Mouse (Mus musculus) forebrain, embryonic 12.5 days (tissue): ENCODE measurements around the gene Cldn9. TPM values are rescaled to one million over a fixed set of nuclear protein-coding genes. Genes with fewer than 3 reads are reported as not detected.

Source experiments
- ATAC-seq: fragments of 200-750 bp; cut with Nextera tagmentation; 2 replicates; pipeline ENCODE4 v1.8.0; 2017; ENCODE audit warnings: moderate TSS enrichment; ENCODE audit not compliant: low FRiP score
- H3K27ac ChIP-seq: fragments of 300-500 bp; sonication (generic); 2 replicates; pipeline ENCODE4 v1.5.1; 2016; ENCODE audit warnings: mild to moderate bottlenecking
- H3K27me3 ChIP-seq: fragments of 300-500 bp; sonication (generic); 2 replicates; pipeline ENCODE4 v1.6.1; 2016; ENCODE audit warnings: mild to moderate bottlenecking
- H3K36me3 ChIP-seq: fragments of 300-500 bp; sonication (generic); replicated peaks from 2 replicates; pipeline ENCODE4 v1.6.1; 2016; ENCODE audit warnings: mild to moderate bottlenecking
- H3K4me1 ChIP-seq: fragments of 300-500 bp; sonication (generic); 2 replicates; pipeline ENCODE4 v1.6.1; 2016
- H3K4me2 ChIP-seq: fragments of 300-500 bp; sonication (generic); 2 replicates; pipeline ENCODE4 v1.6.1; 2016; ENCODE audit warnings: mild to moderate bottlenecking, moderate library complexity
- H3K4me3 ChIP-seq: fragments of 300-500 bp; sonication (generic); replicated peaks from 2 replicates; pipeline ENCODE4 v1.5.1; 2016; ENCODE audit warnings: mild to moderate bottlenecking
- H3K9ac ChIP-seq: fragments of 300-500 bp; sonication (generic); 2 replicates; pipeline ENCODE4 v1.6.1; 2016; ENCODE audit warnings: mild to moderate bottlenecking
- H3K9me3 ChIP-seq: fragments of 300-500 bp; sonication (generic); 2 replicates; pipeline ENCODE4 v1.6.1; 2016
- WGBS: fragments of 180-500 bp; shearing (Covaris S2); methylation state at CpG from one replicate; pipeline ENCODE4 v1.1.7; 2016; 5-methylcytosine and 5-hydroxymethylcytosine counted together
- polyA plus RNA-seq: library from polyadenylated mRNA; unstranded; fragments of >200 nt; fragmentation: Nextera tagmentation; extraction: Ambion mirVana; gene quantifications from 2 replicates; pipeline ENCODE4 v1.2.1, GENCODE M21; 2016

Cldn9 gene
- polyA plus RNA-seq, 1 experiment from 2014 or later, result 6.3 TPM

DNA sequence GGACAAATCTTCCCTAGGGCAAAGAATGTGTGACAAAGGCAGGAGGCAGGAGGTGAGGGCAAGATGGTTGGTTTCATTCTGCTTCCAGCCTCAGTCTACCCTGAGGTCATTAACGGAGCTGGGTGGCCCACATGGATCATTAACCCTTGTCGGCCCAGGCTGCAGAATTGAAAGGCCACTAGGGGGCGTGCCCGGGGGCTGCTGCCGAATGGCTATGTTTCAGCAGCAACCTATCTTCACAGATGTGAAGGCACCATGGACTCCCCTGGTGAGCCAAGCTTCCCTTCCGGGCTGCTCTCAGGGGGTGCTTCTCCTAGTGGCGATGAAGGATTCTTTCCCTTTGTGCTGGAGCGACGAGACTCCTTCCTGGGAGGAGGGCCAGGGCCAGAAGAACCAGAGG, 22.3 kb downstream of the Cldn9 start:
- Histone ChIP-seq H3K4me1 (peaks cover 2% of the 10 kb centered on the region; the same call in 1 of the 2 replicates), H3K4me3 (no peak overlapping the region), H3K9ac (no peak overlapping the region), H3K27ac (no peak overlapping the region), H3K9me3 (no peaks in the 10 kb centered on the region), H3K4me2 (no peak overlapping the region), H3K36me3 (peaks cover 4% of the 10 kb centered on the region), H3K27me3 (peaks cover 57% of the 10 kb centered on the region)
- WGBS, result 2% methylated on average over 9 of the region's 9 CpGs
- no peak for ATAC-seq

DNA sequence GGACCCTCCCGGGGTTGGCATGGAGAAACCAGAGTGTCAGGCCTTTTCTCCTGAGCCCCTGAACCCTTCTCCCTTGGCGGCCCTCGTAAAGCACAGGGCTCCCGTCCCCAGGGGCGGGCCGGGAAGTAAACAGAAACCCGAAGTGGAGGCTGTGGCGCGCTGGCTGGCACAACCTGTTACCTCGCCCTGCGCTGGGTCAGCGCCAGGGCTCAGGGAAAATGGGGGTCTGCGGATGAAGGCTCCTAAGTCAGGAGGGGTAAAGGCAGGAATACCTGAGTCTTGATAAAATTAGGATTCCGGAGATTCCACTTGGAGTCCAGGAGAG, 23.0 kb downstream of the Cldn9 start:
- Histone ChIP-seq H3K27me3 (peaks cover 57% of the 10 kb centered on the region), H3K4me1 (peaks cover 2% of the 10 kb centered on the region; the same call in 1 of the 2 replicates), H3K27ac (no peak overlapping the region), H3K9me3 (no peaks in the 10 kb centered on the region), H3K4me2 (peak overlapping the region; percentile 13; the same call in 1 of the 2 replicates), H3K4me3 (0 out of 2 replicates have a peak overlapping the region, but pooled peaks have one; percentile 8), H3K9ac (no peak overlapping the region), H3K36me3 (no peaks in the 10 kb centered on the region)
- WGBS, result 3% methylated on average over 14 of the region's 14 CpGs
- no peak for ATAC-seq

DNA sequence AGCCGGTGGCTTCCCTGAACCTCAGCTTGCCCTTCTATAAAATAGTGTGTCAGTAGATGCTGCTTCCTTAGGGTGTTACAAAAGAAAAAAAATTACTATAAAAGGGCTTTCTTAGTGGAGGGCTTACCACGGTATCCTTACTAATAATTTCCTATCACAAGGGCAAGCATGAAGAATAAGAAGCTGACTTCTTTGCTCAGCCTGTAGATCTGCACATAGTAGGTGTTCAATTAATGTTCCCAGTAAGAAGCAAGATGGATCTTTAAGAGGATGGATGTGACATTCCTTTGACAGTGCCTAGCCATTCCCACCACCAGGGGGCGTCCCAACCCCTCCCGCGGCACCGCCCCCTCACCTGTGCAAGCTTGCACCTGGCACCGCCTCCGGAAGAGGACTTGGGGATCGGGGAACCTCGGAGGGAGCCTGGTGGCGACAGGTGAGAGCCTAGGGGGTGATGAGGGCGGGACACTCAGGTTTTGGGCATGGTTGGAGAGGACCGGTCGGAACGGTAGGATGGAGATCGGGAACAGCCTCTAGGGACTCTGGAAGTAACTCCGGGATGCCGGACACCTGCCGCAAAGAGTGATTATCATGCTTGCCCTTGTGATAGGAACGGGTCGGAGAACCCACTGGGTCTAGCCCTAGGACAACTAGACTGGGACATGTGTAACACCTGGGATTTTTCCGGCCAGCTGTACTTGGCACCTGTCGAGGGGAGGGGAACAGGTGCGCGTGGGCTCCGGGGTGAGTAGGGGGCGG, 23.5 kb downstream of the Cldn9 start, which contains the start of gene Bicdl2:
TSS of gene Bicdl2 (plus strand) at position 390 of the 759 bp plus-strand sequence.
- ATAC-seq, result no peak
- 7% methylated on average over 27 of the region's 27 CpGs for WGBS
- Histone ChIP-seq H3K9ac (no peak within 1 kb of the TSS), H3K36me3 (no peaks in the 10 kb centered on the region), H3K4me3 (0 out of 2 replicates have a peak within 1 kb of the TSS, but pooled peaks have one; percentile 8), H3K27ac (no peak within 1 kb of the TSS), H3K4me1 (peaks cover 2% of the 10 kb centered on the region; the same call in 1 of the 2 replicates), H3K27me3 (peaks cover 57% of the 10 kb centered on the region), H3K9me3 (no peaks in the 10 kb centered on the region), H3K4me2 (peak within 1 kb of the TSS; percentile 13; the same call in 1 of the 2 replicates)

DNA sequence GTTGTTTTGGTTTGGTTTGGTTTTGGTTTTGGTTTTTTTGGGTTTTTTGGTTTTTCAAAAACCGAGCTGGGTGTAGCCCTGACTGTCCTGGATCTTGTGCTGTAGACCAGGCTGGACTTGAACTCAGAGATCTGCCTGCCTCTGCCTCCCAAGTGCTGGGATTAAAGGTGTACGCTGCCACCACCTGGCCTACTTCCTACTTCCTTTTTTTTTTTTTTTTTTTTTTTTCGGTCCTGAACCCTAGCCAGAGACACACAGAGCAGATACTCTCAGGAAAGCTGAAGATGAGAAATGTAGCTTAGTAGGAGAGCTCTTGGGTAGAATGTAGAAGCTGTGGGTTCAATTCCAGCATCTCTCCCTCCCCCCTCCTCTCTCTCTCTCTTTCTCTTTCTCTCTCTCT, 25.4 kb downstream of the Cldn9 start:
- no peak overlapping the region for H3K27ac ChIP-seq
- no peak for ATAC-seq
- H3K4me3 ChIP-seq, result no peak overlapping the region
- no peak overlapping the region for H3K9ac ChIP-seq
- peaks cover 58% of the 10 kb centered on the region for H3K27me3 ChIP-seq
- H3K36me3 ChIP-seq, result no peaks in the 10 kb centered on the region
- no peak overlapping the region for H3K4me2 ChIP-seq
- 64% methylated on average over 3 of the region's 3 CpGs for WGBS
- H3K4me1 ChIP-seq, result peaks cover 2% of the 10 kb centered on the region; the same call in 1 of the 2 replicates
- H3K9me3 ChIP-seq, result no peaks in the 10 kb centered on the region

DNA sequence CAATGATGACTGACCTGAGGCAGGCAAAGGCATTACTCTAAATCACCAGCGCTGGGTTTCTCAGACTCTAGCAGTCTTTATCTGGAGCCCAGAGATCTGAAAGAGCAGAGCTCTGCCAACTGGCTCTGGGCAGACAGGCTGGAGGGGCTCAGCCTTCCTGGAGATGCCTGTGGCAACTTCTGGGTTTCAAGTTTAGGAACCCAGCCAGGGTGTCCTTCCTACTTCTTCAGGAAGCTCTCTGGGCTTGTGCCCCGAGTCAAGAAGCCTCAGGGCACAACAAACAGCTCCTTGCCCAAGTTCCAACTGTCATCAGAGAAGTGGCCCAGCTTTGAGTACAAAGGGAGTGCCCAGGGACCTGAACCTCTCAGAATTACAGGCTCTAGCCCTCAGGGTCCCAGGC, 29.4 kb downstream of the Cldn9 start:
- WGBS, result 72% methylated on average over 2 of the region's 2 CpGs
- no peak for ATAC-seq
- Histone ChIP-seq H3K36me3 (no peaks in the 10 kb centered on the region), H3K4me2 (no peak overlapping the region), H3K4me1 (no peaks in the 10 kb centered on the region), H3K9me3 (no peaks in the 10 kb centered on the region), H3K9ac (no peak overlapping the region), H3K27me3 (peaks cover 21% of the 10 kb centered on the region), H3K27ac (no peak overlapping the region), H3K4me3 (no peak overlapping the region)

DNA sequence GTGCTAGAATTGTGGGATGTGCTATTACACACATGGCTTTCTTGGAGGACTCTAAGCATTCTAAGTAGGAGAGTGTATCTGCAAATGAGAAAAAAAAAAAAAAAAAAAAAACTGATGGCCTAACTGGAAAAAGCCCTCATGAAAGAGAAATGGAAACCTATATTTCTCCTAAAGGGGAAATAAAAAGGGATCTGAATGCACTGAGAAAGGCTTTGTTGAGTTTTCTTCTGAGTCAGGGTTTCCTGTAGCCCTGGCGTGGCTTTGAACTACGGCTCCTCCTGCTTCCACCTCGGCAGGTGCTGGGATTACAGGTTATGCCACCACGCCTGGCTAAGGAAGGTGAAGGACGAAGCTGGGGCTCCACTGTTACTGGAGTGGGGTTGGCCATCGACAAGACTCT, 29.8 kb downstream of the Cldn9 start:
- H3K27ac ChIP-seq, result no peak overlapping the region
- 70% methylated on average over 6 of the region's 6 CpGs for WGBS
- H3K4me2 ChIP-seq, result no peak overlapping the region
- H3K36me3 ChIP-seq, result no peaks in the 10 kb centered on the region
- peaks cover 17% of the 10 kb centered on the region for H3K27me3 ChIP-seq
- no peak overlapping the region for H3K4me3 ChIP-seq
- no peaks in the 10 kb centered on the region for H3K9me3 ChIP-seq
- no peaks in the 10 kb centered on the region for H3K4me1 ChIP-seq
- H3K9ac ChIP-seq, result no peak overlapping the region
- no peak for ATAC-seq

DNA sequence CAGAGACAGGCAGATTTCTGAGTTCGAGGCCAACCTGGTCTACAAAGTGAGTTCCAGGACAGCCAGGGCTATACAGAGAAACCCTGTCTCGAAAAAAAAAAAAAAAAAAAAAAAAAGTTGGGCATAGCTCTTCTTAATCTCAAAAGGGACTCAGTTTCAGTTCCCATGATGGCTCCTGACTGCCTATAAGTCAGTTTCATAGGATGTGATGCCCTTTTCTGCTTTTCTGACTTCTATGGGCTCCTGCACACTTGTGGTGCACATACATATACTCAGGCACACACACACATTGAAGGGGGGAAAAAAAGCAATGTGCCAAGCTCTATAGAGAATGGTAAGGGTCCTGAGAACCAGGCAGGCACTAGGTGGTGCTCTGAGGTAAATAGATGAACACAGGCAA, 30.5 kb downstream of the Cldn9 start:
- H3K4me1 ChIP-seq, result no peaks in the 10 kb centered on the region
- H3K27me3 ChIP-seq, result peaks cover 14% of the 10 kb centered on the region

DNA sequence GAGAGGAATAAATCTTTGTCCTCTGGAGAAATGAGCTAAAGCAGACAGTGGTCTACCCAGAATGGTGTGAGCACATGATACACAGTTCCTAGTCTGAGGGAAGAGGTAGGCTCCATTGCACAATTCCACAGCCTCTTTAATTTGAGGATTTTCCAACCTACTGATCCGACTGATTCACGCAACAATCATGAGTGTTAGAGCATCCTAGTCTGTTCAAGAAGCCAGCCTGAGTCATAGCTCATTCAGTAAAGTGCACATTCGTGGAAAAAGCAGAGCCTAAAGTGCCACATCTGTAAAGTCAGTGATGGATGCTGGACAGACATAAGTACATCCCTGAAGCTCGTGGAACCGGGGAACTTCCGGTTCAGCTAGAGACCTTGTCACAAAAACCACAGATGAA, 32.5 kb downstream of the Cldn9 start:
- H3K4me3 ChIP-seq, result no peak overlapping the region
- 84% methylated on average over 6 of the region's 6 CpGs for WGBS

More for the DNA sequence above, 30.5 kb downstream of the Cldn9 start:
- no peak for ATAC-seq
- Histone ChIP-seq H3K4me3 (no peak overlapping the region), H3K4me2 (no peak overlapping the region), H3K36me3 (no peaks in the 10 kb centered on the region), H3K9me3 (no peaks in the 10 kb centered on the region), H3K27ac (no peak overlapping the region), H3K9ac (no peak overlapping the region)
- WGBS, result 81% methylated on average over 2 of the region's 2 CpGs

DNA sequence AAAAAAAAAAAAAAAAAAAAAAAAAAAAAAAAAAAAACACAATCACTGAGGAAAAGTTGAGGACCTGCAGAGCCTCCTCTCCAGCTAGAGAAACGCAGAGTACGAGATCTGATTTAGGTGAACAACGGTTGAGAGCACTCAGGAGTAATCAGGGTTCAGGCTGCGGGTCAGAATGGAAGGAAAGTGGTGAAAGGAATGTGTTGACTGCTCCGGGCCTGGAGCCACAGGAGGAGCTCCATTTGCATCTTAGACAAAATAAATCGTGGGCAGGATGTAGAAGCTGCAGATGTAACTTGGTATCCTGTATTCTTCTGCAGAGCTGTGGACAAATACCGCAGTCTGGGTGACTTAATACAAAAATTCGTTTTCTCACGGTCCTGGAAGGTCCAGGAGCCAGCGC, 37.9 kb downstream of the Cldn9 start:
- H3K27ac ChIP-seq, result no peak overlapping the region
- peaks cover 45% of the 10 kb centered on the region for H3K27me3 ChIP-seq
- WGBS, result 32% methylated on average over 10 of the region's 10 CpGs
- H3K9ac ChIP-seq, result no peak overlapping the region
- ATAC-seq, result no peak
- peaks cover 10% of the 10 kb centered on the region for H3K4me1 ChIP-seq
- no peaks in the 10 kb centered on the region for H3K36me3 ChIP-seq
- no peaks in the 10 kb centered on the region for H3K9me3 ChIP-seq
- no peak overlapping the region for H3K4me2 ChIP-seq
- H3K4me3 ChIP-seq, result no peak overlapping the region

More for the DNA sequence above, 32.5 kb downstream of the Cldn9 start:
- Histone ChIP-seq H3K4me2 (no peak overlapping the region), H3K9me3 (no peaks in the 10 kb centered on the region), H3K27me3 (peaks cover 16% of the 10 kb centered on the region), H3K36me3 (no peaks in the 10 kb centered on the region), H3K27ac (no peak overlapping the region), H3K9ac (no peak overlapping the region), H3K4me1 (no peaks in the 10 kb centered on the region)
- ATAC-seq, result no peak

- Histone ChIP-seq H3K9me3 (no peaks in the 10 kb centered on the region), H3K27ac (no peak within 1 kb of the TSS), H3K27me3 (peaks cover 45% of the 10 kb centered on the region), H3K9ac (peak within 1 kb of the TSS; percentile 53), H3K36me3 (no peaks in the 10 kb centered on the region), H3K4me3 (peak within 1 kb of the TSS; percentile 39), H3K4me1 (peaks cover 10% of the 10 kb centered on the region), H3K4me2 (peak within 1 kb of the TSS; percentile 70)
- no peak for ATAC-seq
- under 1% methylated on average over 57 of the region's 58 CpGs for WGBS
Observed at GRCm38 (mm10) chr17:23644613-23645495, 39.0 kb downstream of the Cldn9 start, which contains the start of gene Mmp25. Gene Mmp25, minus strand, starts transcription at chr17:23645277.
